Mouse (Mus musculus): ENCODE results near the gene Foxj2. TPM values are rescaled to one million over a fixed set of nuclear protein-coding genes. Genes with fewer than 3 reads are reported as not detected.

Gene Foxj2
- total and polyA plus RNA-seq, 2 experiments from 2014 or later = 6.9 to 20.1 TPM

DNA sequence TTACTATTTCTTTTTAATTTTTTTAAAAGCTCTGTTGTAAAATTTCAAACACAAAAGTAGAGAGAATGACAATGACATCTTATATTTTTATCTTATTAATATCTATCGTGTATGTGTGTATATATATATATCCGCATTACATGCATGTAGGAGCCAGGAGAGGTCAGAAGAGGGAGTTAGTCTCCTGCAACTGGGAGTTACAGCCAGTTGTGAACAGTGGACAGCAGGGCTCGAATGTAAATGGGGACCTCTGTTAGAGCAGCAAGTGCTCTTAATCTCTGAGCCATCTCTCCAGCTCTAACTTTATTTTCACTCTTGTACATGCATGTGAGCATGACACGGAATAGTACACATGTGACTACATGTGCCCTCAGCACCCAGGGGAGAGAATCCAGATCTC, 7.0 kb upstream of the Foxj2 start:
- H3K4me2 ChIP-seq (ENCODE audit: low read depth, low read length) = no peak overlapping the region
- H3K36me3 ChIP-seq (ENCODE audit: insufficient read depth, low read length) = no peaks in the 10 kb centered on the region
- DNase-seq (ENCODE audit: low spot score) (no peak), ATAC-seq (no peak)
- no peaks in the 10 kb centered on the region; the same call in 1 of the 2 replicates for H3K4me1 ChIP-seq (ENCODE audit: insufficient read depth, low read length)
- no peaks in the 10 kb centered on the region for H3K9me3 ChIP-seq (ENCODE audit: low read length)
- TF ChIP-seq CTCF (IDR thresholded peaks at IDR 0.05; ENCODE audit: low read depth) = peak; percentile 23; the same call in 1 of the 2 replicates
- no peaks in the 10 kb centered on the region for H3K27me3 ChIP-seq (ENCODE audit: insufficient read depth, low read length)
- H3K9ac ChIP-seq (replicated peaks; ENCODE audit: low read length) = no peak overlapping the region
- 90% methylated on average over 4 of the region's 4 CpGs for WGBS
- no peak overlapping the region for H3K4me3 ChIP-seq (ENCODE audit: low read length)
- no peak overlapping the region for H3K27ac ChIP-seq

DNA sequence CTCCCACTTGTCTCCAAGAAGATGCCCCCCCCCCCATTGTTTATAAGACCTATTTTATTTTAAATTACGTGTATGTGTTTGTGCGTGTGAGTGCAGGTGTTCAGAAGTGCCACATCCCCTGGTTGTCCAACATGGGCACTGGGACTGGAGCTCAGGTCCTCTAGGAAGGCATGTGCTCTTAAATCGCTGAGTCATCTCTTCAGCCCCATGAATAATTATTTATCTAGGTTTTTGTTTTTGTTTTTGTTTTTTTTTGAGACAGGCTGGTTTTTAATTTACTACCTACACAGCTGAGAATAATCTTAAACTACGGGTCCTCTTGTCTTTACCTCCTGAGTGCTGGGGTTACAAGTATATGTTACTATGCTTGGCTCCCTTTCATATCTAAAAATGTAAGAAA, 6.1 kb upstream of the Foxj2 start:
- no peak for ATAC-seq
- H3K9ac ChIP-seq (replicated peaks; ENCODE audit: low read length) = no peak overlapping the region
- WGBS = 87% methylated on average over 4 of the region's 4 CpGs
- H3K9me3 ChIP-seq (ENCODE audit: low read length) = no peaks in the 10 kb centered on the region
- no peak overlapping the region for H3K4me2 ChIP-seq (ENCODE audit: low read depth, low read length)
- no peak overlapping the region for H3K4me3 ChIP-seq (ENCODE audit: low read length)
- no peaks in the 10 kb centered on the region for H3K36me3 ChIP-seq (ENCODE audit: insufficient read depth, low read length)
- no peaks in the 10 kb centered on the region; the same call in 1 of the 2 replicates for H3K4me1 ChIP-seq (ENCODE audit: insufficient read depth, low read length)
- H3K27me3 ChIP-seq (ENCODE audit: insufficient read depth, low read length) = no peaks in the 10 kb centered on the region
- H3K27ac ChIP-seq = no peak overlapping the region
- no peak for TF ChIP-seq CTCF (IDR thresholded peaks at IDR 0.05; ENCODE audit: low read depth)
- DNase-seq (ENCODE audit: low spot score) = no peak

DNA sequence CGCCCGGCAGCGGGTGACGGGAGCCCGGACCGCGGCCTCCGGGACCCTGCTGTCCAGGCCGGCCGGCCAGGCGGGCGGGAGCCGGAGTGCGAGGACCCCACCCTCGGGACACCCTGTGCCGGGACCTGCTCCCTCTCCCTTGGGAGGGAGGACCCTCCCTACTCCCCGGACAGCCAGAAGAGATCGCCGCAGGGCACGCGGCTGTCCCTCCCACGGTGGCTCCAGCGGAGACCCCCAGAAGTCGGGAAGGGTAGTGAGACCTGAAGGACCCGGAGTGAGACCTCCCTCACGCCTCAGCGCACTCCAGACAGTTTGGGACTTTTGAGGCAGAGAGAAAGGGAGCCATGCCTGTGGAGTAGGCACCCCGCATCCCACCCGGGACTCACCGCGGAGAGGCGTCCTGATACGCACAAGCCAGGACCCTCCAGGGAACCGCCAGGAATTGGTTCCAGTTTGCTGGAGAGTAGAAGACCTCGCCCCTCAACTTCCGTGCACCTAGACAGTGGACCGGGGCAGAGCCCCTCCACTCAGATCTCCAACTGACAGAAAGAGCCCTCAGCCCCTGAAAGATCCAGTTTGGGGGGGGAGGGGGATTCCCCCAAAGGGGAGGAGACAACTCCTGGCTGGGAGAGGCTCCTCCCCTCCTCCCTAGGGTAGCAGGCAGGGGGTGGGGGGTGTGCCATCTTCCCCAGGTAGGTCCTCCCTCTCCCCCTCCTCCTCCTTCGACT, 521 bp downstream of the Foxj2 start:
- peak overlapping the region; percentile 99 for H3K4me3 ChIP-seq (ENCODE audit: low read length)
- H3K36me3 ChIP-seq (ENCODE audit: insufficient read depth, low read length) = no peaks in the 10 kb centered on the region
- peaks cover 13% of the 10 kb centered on the region for H3K4me1 ChIP-seq (ENCODE audit: insufficient read depth, low read length)
- DNase-seq (ENCODE audit: low spot score) (peak; percentile 35), ATAC-seq (peak; percentile 78)
- no peaks in the 10 kb centered on the region for H3K27me3 ChIP-seq (ENCODE audit: insufficient read depth, low read length)
- WGBS = under 1% methylated on average over 32 of the region's 38 CpGs
- no peaks in the 10 kb centered on the region for H3K9me3 ChIP-seq (ENCODE audit: low read length)
- peak overlapping the region; percentile 74 for H3K27ac ChIP-seq
- peak overlapping the region; percentile 99 for H3K4me2 ChIP-seq (ENCODE audit: low read depth, low read length)
- TF ChIP-seq CTCF (IDR thresholded peaks at IDR 0.05; ENCODE audit: low read depth) = no peak
- peak overlapping the region; percentile 94 for H3K9ac ChIP-seq (replicated peaks; ENCODE audit: low read length)

DNA sequence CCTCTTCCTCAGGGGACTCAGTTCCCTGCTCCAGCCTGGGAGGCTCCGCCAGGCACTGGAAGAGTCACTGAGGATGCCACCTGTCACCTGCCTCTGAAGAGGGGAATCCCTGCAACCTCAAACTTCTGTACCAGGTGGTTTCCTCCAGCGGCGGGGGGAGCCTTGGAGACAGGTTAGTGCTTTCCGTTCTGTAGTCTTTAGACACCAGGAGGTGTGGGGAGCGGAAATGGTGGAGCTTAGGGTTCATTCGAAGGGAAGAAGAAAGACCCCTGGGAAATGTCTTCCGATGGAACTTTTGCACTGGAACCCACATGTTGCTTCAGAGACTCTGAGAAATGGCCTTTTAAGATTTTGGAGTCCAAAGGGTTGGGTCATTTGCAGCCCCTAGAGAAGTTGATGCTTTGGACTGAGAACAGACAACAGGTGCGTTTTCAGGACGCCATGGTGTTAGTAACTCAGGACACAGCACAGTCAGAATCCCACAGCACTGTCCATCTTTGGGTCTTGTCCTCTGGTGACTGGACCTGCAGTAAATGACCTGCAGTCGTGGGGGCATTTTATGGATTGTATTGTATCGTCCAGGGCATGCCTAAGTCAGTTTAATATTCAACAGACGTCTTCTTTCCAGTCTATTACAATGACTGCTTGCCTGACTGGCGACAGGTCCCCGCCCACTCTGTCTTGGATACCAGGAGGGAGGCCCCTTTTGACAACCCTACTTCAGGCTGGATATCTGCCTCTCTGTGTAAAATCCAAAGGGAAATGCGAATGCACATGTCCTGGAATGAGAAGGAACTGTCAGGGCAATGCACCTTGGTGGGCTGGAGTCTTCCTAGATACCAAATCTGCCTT, 1.3 kb downstream of the Foxj2 start:
- H3K4me2 ChIP-seq (ENCODE audit: low read depth, low read length) = peak overlapping the region; percentile 99
- no peaks in the 10 kb centered on the region for H3K27me3 ChIP-seq (ENCODE audit: insufficient read depth, low read length)
- no peaks in the 10 kb centered on the region for H3K36me3 ChIP-seq (ENCODE audit: insufficient read depth, low read length)
- H3K9me3 ChIP-seq (ENCODE audit: low read length) = no peaks in the 10 kb centered on the region
- H3K27ac ChIP-seq = no peak overlapping the region
- 17% methylated on average over 15 of the region's 15 CpGs for WGBS
- ATAC-seq (no peak), DNase-seq (ENCODE audit: low spot score) (no peak)
- H3K4me1 ChIP-seq (ENCODE audit: insufficient read depth, low read length) = peaks cover 20% of the 10 kb centered on the region
- no peak for TF ChIP-seq CTCF (IDR thresholded peaks at IDR 0.05; ENCODE audit: low read depth)
- H3K4me3 ChIP-seq (ENCODE audit: low read length) = peak overlapping the region; percentile 99
- H3K9ac ChIP-seq (replicated peaks; ENCODE audit: low read length) = peak overlapping the region; percentile 94

DNA sequence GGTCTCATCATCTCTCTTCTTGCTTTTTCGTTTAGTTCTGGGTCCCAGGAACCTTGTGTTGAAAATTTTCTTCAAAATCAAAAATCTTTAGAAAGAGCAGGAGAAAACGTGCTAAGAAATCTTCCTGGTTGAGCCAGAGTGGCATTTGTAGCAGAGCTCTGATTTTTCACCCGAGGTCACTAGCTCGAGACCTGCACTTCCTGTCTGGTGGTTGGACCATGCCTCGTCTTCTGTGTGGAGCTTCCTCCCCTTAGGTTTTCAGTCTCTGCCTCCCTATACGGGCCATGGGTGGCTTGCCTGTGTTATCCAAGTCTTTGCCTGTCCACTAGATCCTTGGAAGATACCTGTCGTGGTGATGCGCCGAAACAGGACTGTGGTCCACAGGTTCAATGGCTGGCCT, 2.1 kb downstream of the Foxj2 start:
- peak overlapping the region; percentile 99; the same call in 1 of the 2 replicates for H3K4me2 ChIP-seq (ENCODE audit: low read depth, low read length)
- 80% methylated on average over 9 of the region's 9 CpGs for WGBS
- no peaks in the 10 kb centered on the region for H3K9me3 ChIP-seq (ENCODE audit: low read length)
- no peak overlapping the region for H3K4me3 ChIP-seq (ENCODE audit: low read length)
- no peaks in the 10 kb centered on the region for H3K27me3 ChIP-seq (ENCODE audit: insufficient read depth, low read length)
- no peak overlapping the region for H3K27ac ChIP-seq
- no peak overlapping the region for H3K9ac ChIP-seq (replicated peaks; ENCODE audit: low read length)
- H3K36me3 ChIP-seq (ENCODE audit: insufficient read depth, low read length) = no peaks in the 10 kb centered on the region
- no peak for ATAC-seq
- DNase-seq (ENCODE audit: low spot score) = no peak
- H3K4me1 ChIP-seq (ENCODE audit: insufficient read depth, low read length) = peaks cover 20% of the 10 kb centered on the region
- no peak for TF ChIP-seq CTCF (IDR thresholded peaks at IDR 0.05; ENCODE audit: low read depth)

DNA sequence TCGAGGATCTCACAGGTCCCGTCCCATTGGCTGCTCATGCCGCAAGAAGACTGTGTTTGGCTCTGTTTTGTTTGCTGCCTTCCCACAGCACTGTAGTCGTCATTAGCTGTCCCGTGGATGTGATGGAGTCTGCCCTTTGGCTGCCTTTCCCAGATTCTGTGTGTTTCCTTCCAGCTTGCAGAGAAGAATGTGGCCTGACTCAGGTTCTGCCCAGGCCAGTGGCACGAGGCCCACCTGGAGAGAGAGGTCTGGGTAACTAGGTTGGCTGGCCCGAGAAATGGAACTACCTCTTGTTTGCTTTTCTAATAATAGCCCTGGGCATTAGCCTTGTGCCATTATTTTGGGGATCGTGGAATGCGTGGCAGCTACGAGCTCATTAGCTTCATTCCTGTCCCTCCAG, 4.4 kb downstream of the Foxj2 start:
- no peak overlapping the region for H3K9ac ChIP-seq (replicated peaks; ENCODE audit: low read length)
- no peak for DNase-seq (ENCODE audit: low spot score)
- ATAC-seq = no peak
- no peak overlapping the region for H3K4me2 ChIP-seq (ENCODE audit: low read depth, low read length)
- no peak for TF ChIP-seq CTCF (IDR thresholded peaks at IDR 0.05; ENCODE audit: low read depth)
- H3K4me3 ChIP-seq (ENCODE audit: low read length) = no peak overlapping the region
- peaks cover 20% of the 10 kb centered on the region for H3K4me1 ChIP-seq (ENCODE audit: insufficient read depth, low read length)
- WGBS = 63% methylated on average over 10 of the region's 10 CpGs
- no peak overlapping the region for H3K27ac ChIP-seq
- H3K27me3 ChIP-seq (ENCODE audit: insufficient read depth, low read length) = no peaks in the 10 kb centered on the region
- no peaks in the 10 kb centered on the region for H3K9me3 ChIP-seq (ENCODE audit: low read length)
- peaks cover 3% of the 10 kb centered on the region; the same call in 1 of the 2 replicates for H3K36me3 ChIP-seq (ENCODE audit: insufficient read depth, low read length)

All from hindbrain, postnatal 0 days (tissue).